Comparison of ENCODE assay signal across 12 mouse cellular contexts in the genomic region with DNA sequence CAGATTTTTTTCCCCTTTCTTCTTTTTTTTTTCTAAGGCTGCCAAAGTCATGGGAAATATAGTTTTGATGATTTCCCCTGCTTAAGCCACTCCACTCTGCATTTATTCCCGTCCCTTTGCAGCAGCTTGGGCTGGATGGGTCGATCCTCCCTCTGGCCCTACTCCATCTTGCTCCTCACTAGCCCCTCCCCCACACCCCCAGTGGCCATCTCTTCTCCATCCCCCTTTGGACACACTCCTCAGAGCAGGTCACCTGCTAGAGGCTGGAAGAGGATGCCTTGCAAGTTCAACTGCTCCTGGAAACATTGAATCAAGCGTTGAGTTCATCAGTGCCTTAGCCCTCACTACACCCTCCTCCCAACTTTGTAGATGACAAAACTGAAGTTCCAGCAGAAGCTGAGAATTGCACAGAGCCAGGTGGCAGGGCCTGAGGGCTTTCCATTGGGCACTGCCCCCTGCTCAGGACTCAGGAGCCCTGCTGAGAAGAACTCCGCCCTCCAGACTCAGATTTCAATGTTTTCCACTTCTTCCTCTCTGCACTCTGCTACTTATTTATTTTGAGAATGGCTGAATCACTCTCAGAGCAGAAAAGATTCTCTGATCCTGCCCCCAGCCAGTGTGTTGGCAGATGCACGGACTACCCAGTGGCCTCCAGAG.
DNase-seq lines count a peak whose midpoint lies in the region; ATAC-seq lines count a peak whose summit lies in the region.
"Had no signal": no experiment of that assay in that cellular context is flagged by ENCODE, and none has a peak within 500 bp of the region (broad histone marks: within the 10 kb centered on the region; RNA-seq: fewer than 3 reads in every experiment).

No protein-coding gene starts in this region.

- no peak overlapping the region for H3K9ac ChIP-seq in kidney, embryonic 16.5 days (replicated peaks; ENCODE audit: low read length)
- no peak overlapping the region for H3K9ac ChIP-seq in limb, embryonic 15.5 days
- no peak overlapping the region for H3K9ac ChIP-seq in neural tube, embryonic 15.5 days (replicated peaks)
- H3K9ac ChIP-seq: hindbrain, embryonic 15.5 days had no signal

- H3K27me3 ChIP-seq in kidney, embryonic 16.5 days (ENCODE audit: insufficient read depth, low read length) = no peaks in the 10 kb centered on the region
- no peaks in the 10 kb centered on the region for H3K27me3 ChIP-seq in limb, embryonic 15.5 days
- no peaks in the 10 kb centered on the region for H3K27me3 ChIP-seq in neural tube, embryonic 15.5 days (replicated peaks)
- H3K27me3 ChIP-seq: hindbrain, embryonic 15.5 days had no signal

- peaks cover 19% of the 10 kb centered on the region for H3K4me1 ChIP-seq in kidney, embryonic 16.5 days (ENCODE audit: insufficient read depth, low read length)
- peaks cover 20% of the 10 kb centered on the region for H3K4me1 ChIP-seq in limb, embryonic 15.5 days
- peaks cover 6% of the 10 kb centered on the region; the same call in 1 of the 2 replicates for H3K4me1 ChIP-seq in neural tube, embryonic 15.5 days
- H3K4me1 ChIP-seq: hindbrain, embryonic 15.5 days had no signal

- H3K4me3 ChIP-seq in kidney, embryonic 16.5 days (ENCODE audit: low read length) = no peak overlapping the region
- H3K4me3 ChIP-seq in limb, embryonic 15.5 days = no peak overlapping the region
- no peak overlapping the region for H3K4me3 ChIP-seq in neural tube, embryonic 15.5 days (replicated peaks)
- H3K4me3 ChIP-seq: hindbrain, embryonic 15.5 days had no signal

- ATAC-seq in cerebellum, adult (ENCODE audit: insufficient number of reproducible peaks, low FRiP score, low TSS enrichment) = no peak
- peak; percentile 63 for ATAC-seq in kidney, embryonic 16.5 days (ENCODE audit: low FRiP score, low TSS enrichment)
- ATAC-seq in limb, embryonic 15.5 days (ENCODE audit: insufficient number of reproducible peaks, low FRiP score, low TSS enrichment, low read depth) = no peak
- ATAC-seq in neural tube, embryonic 15.5 days (ENCODE audit: low FRiP score) = no peak
- ATAC-seq: midbrain, embryonic 16.5 days had no signal

- H3K4me2 ChIP-seq in kidney, embryonic 16.5 days (replicated peaks; ENCODE audit: low read depth, low read length) = no peak overlapping the region; the same call in 1 of the 2 replicates
- no peak overlapping the region for H3K4me2 ChIP-seq in limb, embryonic 15.5 days
- H3K4me2 ChIP-seq in neural tube, embryonic 15.5 days = no peak overlapping the region
- H3K4me2 ChIP-seq: hindbrain, embryonic 15.5 days had no signal

- peak overlapping the region; percentile 52 for H3K27ac ChIP-seq in kidney, embryonic 16.5 days (ENCODE audit: low read length)
- H3K27ac ChIP-seq in limb, embryonic 15.5 days = peak overlapping the region; percentile 72
- no peak overlapping the region for H3K27ac ChIP-seq in neural tube, embryonic 15.5 days (replicated peaks)
- H3K27ac ChIP-seq: hindbrain, embryonic 15.5 days had no signal

- H3K9me3 ChIP-seq in kidney, embryonic 16.5 days (ENCODE audit: low read length) = no peaks in the 10 kb centered on the region
- no peaks in the 10 kb centered on the region for H3K9me3 ChIP-seq in limb, embryonic 15.5 days
- H3K9me3 ChIP-seq in neural tube, embryonic 15.5 days (replicated peaks) = no peaks in the 10 kb centered on the region
- H3K9me3 ChIP-seq: hindbrain, embryonic 15.5 days had no signal

- 43% methylated on average over 5 of the region's 5 CpGs for WGBS in kidney, embryonic 16.5 days
- 36% methylated on average over 5 of the region's 5 CpGs for WGBS in limb, embryonic 15.5 days
- 53% methylated on average over 5 of the region's 5 CpGs for WGBS in neural tube, embryonic 15.5 days

- H3K36me3 ChIP-seq in kidney, embryonic 16.5 days (ENCODE audit: insufficient read depth, low read length) = no peaks in the 10 kb centered on the region
- 0 out of 2 replicates have a peak, but pooled peaks cover 3% of the 10 kb centered on the region for H3K36me3 ChIP-seq in limb, embryonic 15.5 days
- no peaks in the 10 kb centered on the region for H3K36me3 ChIP-seq in neural tube, embryonic 15.5 days
- H3K36me3 ChIP-seq: hindbrain, embryonic 15.5 days had no signal

- peak; percentile 1 for DNase-seq in cerebellum, adult 8-10 months
- no peak for DNase-seq in kidney, adult 9 months
- DNase-seq in brain, adult 2 months (ENCODE audit: low read depth, low spot score) = peak; percentile 9
- DNase-seq in right cerebral cortex, adult 2 months (ENCODE audit: low spot score in 2 of 2) = no peak
- DNase-seq: adrenal gland, postnatal 14 days; thymus, postnatal 36 days had no signal

Comparison
In these comparisons a context has a peak if more than half of its experiments do, and no peak if none do; other contexts are left out.
1. DNase-seq: peak in cerebellum, adult 8-10 months (single experiment) and brain, adult 2 months (single experiment); none in kidney, adult 9 months (single experiment) and right cerebral cortex, adult 2 months (0 of 2).